Mouse (Mus musculus) stomach, postnatal 0 days (tissue): Measurements from ENCODE around the gene Kcna1.

Source experiments
- CTCF ChIP-seq: IDR thresholded peaks from 2 replicates; pipeline ENCODE4 v1.5.1; 2016; ENCODE audit warnings: antibody characterized with exemption, low read depth, mild to moderate bottlenecking, moderate library complexity
- EP300 ChIP-seq: optimal IDR thresholded peaks from 2 replicates; pipeline ENCODE3; 2016; ENCODE audit warnings: antibody characterized with exemption

- peak; percentile 62 for TF ChIP-seq CTCF
- TF ChIP-seq EP300 = no peak
These were observed 46.8 kb downstream of the Kcna1 start for GRCm38 (mm10) chr6:126599201-126599995.
